Mouse (Mus musculus) stomach, postnatal 0 days (tissue): ENCODE data around the gene Ryr1. TPM values are rescaled to one million over a fixed set of nuclear protein-coding genes. Genes with fewer than 3 reads are reported as not detected.
A peak's percentile ranks its signal among the peaks of the same experiment; 100 is the strongest.

Experiments used
- ATAC-seq: fragments of 200-750 bp; cut with Nextera tagmentation; 2 replicates; pipeline ENCODE4 v1.8.0; 2017; ENCODE audit not compliant: low FRiP score, low TSS enrichment
- DNase-seq: peaks from one replicate; pipeline ENCODE4 v3.0.0-alpha.2; 2016; ENCODE audit warnings: low spot score
- H3K27ac ChIP-seq: fragments of 300-500 bp; sonication (generic); replicated peaks from 2 replicates; pipeline ENCODE4 v1.5.1; 2014; ENCODE audit warnings: mild to moderate bottlenecking, control low read depth
- H3K27me3 ChIP-seq: fragments of 300-500 bp; sonication (generic); 2 replicates; pipeline ENCODE4 v1.6.1; 2014; ENCODE audit warnings: low read length; ENCODE audit not compliant: control insufficient read depth, insufficient read depth
- H3K36me3 ChIP-seq: fragments of 300-500 bp; sonication (generic); 2 replicates; pipeline ENCODE4 v1.6.1; 2014; ENCODE audit warnings: low read length, mixed read lengths; ENCODE audit not compliant: control insufficient read depth, insufficient read depth
- H3K4me1 ChIP-seq: fragments of 300-500 bp; sonication (generic); replicated peaks from 2 replicates; pipeline ENCODE4 v1.6.1; 2014; ENCODE audit warnings: antibody characterized with exemption; ENCODE audit not compliant: control insufficient read depth, insufficient read depth
- H3K4me2 ChIP-seq: fragments of 300-500 bp; sonication (generic); replicated peaks from 2 replicates; pipeline ENCODE4 v1.6.1; 2014; ENCODE audit warnings: low read depth, mild to moderate bottlenecking, control low read depth, moderate library complexity
- H3K4me3 ChIP-seq: fragments of 300-500 bp; sonication (generic); 2 replicates; pipeline ENCODE4 v1.5.1; 2014; ENCODE audit warnings: low read depth, low read length, control low read depth
- H3K9ac ChIP-seq: fragments of 300-500 bp; sonication (generic); 2 replicates; pipeline ENCODE4 v1.6.1; 2014; ENCODE audit warnings: mild to moderate bottlenecking, low read length, control low read depth, mixed read lengths
- H3K9me3 ChIP-seq: fragments of 300-500 bp; sonication (generic); 2 replicates; pipeline ENCODE4 v1.6.1; 2016; ENCODE audit warnings: low read length; ENCODE audit not compliant: control insufficient read depth
- CTCF ChIP-seq: IDR thresholded peaks from 2 replicates; pipeline ENCODE4 v1.5.1; 2016; ENCODE audit warnings: antibody characterized with exemption, low read depth, mild to moderate bottlenecking, moderate library complexity
- EP300 ChIP-seq: optimal IDR thresholded peaks from 2 replicates; pipeline ENCODE3; 2016; ENCODE audit warnings: antibody characterized with exemption
- WGBS: fragments of 180-500 bp; shearing (Covaris S2); extraction: QIAGEN DNeasy Blood & Tissue Kit; methylation state at CpG from one replicate; pipeline ENCODE4 v1.1.7; 2014; 5-methylcytosine and 5-hydroxymethylcytosine counted together
- polyA plus RNA-seq: library from polyadenylated mRNA; unstranded; fragments of >200 nt; fragmentation: Nextera tagmentation; extraction: Ambion mirVana; gene quantifications from 2 replicates; pipeline ENCODE4 v1.2.1, GENCODE M21; 2015

Ryr1 gene
- polyA plus RNA-seq, 1 experiment from 2014 or later, result 0.11 TPM

- WGBS, result 44% methylated on average over 2 of the region's 2 CpGs
- no peak overlapping the region for H3K4me2 ChIP-seq
- no peak for ATAC-seq
- H3K36me3 ChIP-seq, result no peaks in the 10 kb centered on the region
- no peak overlapping the region for H3K9ac ChIP-seq
- no peaks in the 10 kb centered on the region for H3K4me1 ChIP-seq
- no peak overlapping the region for H3K27ac ChIP-seq
- H3K9me3 ChIP-seq, result no peaks in the 10 kb centered on the region
- H3K4me3 ChIP-seq, result no peak overlapping the region
- TF ChIP-seq CTCF, result peak; percentile 86
- no peak for TF ChIP-seq EP300
- no peaks in the 10 kb centered on the region; the same call in 1 of the 2 replicates for H3K27me3 ChIP-seq
- DNase-seq, result no peak
Observed at GRCm38 (mm10) chr7:29050797-29051196, 74.2 kb downstream of the Ryr1 start.

GRCm38 (mm10) chr7:29048615-29049014 is 76.4 kb downstream of the Ryr1 start:
- Histone ChIP-seq H3K9ac (no peak overlapping the region), H3K27ac (no peak overlapping the region), H3K27me3 (no peaks in the 10 kb centered on the region; the same call in 1 of the 2 replicates), H3K9me3 (no peaks in the 10 kb centered on the region), H3K36me3 (no peaks in the 10 kb centered on the region), H3K4me2 (no peak overlapping the region), H3K4me1 (peaks cover 8% of the 10 kb centered on the region), H3K4me3 (no peak overlapping the region)
- TF ChIP-seq EP300 (no peak), CTCF (no peak)
- WGBS, result 80% methylated on average over 11 of the region's 11 CpGs
- DNase-seq (no peak), ATAC-seq (no peak)

- Histone ChIP-seq H3K4me1 (peaks cover 8% of the 10 kb centered on the region), H3K9ac (no peak overlapping the region), H3K9me3 (no peaks in the 10 kb centered on the region), H3K36me3 (no peaks in the 10 kb centered on the region), H3K27ac (no peak overlapping the region), H3K4me2 (no peak overlapping the region), H3K27me3 (no peaks in the 10 kb centered on the region; the same call in 1 of the 2 replicates), H3K4me3 (no peak overlapping the region)
- no peak for DNase-seq
- 76% methylated on average over 3 of the region's 3 CpGs for WGBS
- no peak for ATAC-seq
- TF ChIP-seq CTCF, result peak; percentile 49
- TF ChIP-seq EP300, result no peak
Observed at GRCm38 (mm10) chr7:29048070-29048469, 76.9 kb downstream of the Ryr1 start.

- 7% methylated on average over 10 of the region's 12 CpGs for WGBS
- no peaks in the 10 kb centered on the region for H3K9me3 ChIP-seq
- H3K27ac ChIP-seq, result no peak overlapping the region
- no peaks in the 10 kb centered on the region for H3K36me3 ChIP-seq
- no peak for TF ChIP-seq EP300
- no peak for TF ChIP-seq CTCF
- H3K9ac ChIP-seq, result no peak overlapping the region
- peaks cover 8% of the 10 kb centered on the region for H3K4me1 ChIP-seq
- ATAC-seq, result no peak
- H3K4me3 ChIP-seq, result no peak overlapping the region
- no peaks in the 10 kb centered on the region for H3K27me3 ChIP-seq
- no peak for DNase-seq
- no peak overlapping the region for H3K4me2 ChIP-seq
Observed at GRCm38 (mm10) chr7:29046533-29046932, 78.4 kb downstream of the Ryr1 start.

GRCm38 (mm10) chr7:29044302-29044701 is 80.7 kb downstream of the Ryr1 start:
- TF ChIP-seq CTCF, result no peak
- no peak for TF ChIP-seq EP300
- H3K9ac ChIP-seq, result no peak overlapping the region
- peaks cover 10% of the 10 kb centered on the region for H3K4me1 ChIP-seq
- 47% methylated on average over 9 of the region's 9 CpGs for WGBS
- H3K9me3 ChIP-seq, result no peaks in the 10 kb centered on the region
- H3K36me3 ChIP-seq, result no peaks in the 10 kb centered on the region
- no peak overlapping the region for H3K27ac ChIP-seq
- DNase-seq (no peak), ATAC-seq (no peak)
- no peak overlapping the region for H3K4me3 ChIP-seq
- H3K27me3 ChIP-seq, result no peaks in the 10 kb centered on the region
- H3K4me2 ChIP-seq, result no peak overlapping the region

- TF ChIP-seq CTCF, result no peak
- no peak for TF ChIP-seq EP300
- Histone ChIP-seq H3K27ac (peak overlapping the region; percentile 77; the same call in 1 of the 2 replicates), H3K4me2 (peak overlapping the region; percentile 33), H3K4me1 (peaks cover 10% of the 10 kb centered on the region), H3K36me3 (no peaks in the 10 kb centered on the region), H3K4me3 (no peak overlapping the region), H3K9me3 (no peaks in the 10 kb centered on the region), H3K27me3 (no peaks in the 10 kb centered on the region), H3K9ac (no peak overlapping the region)
- WGBS, result 30% methylated on average over 11 of the region's 11 CpGs
- no peak for DNase-seq
- no peak; the same call in 1 of the 2 replicates for ATAC-seq
Observed at GRCm38 (mm10) chr7:29043674-29044057, 81.3 kb downstream of the Ryr1 start.
